Mouse (Mus musculus) liver, embryonic 14.5 days (tissue): Measurements from ENCODE around the gene Angptl8.
"Not testable (repeated sequence)": the region's sequence is repeated elsewhere in the genome, so short reads cannot be mapped to it uniquely, and the experiment has no call there.

Source experiments
- CTCF ChIP-seq: IDR thresholded peaks from 2 replicates; pipeline ENCODE4 v1.5.1; 2016; ENCODE audit warnings: antibody characterized with exemption, low read depth, control low read depth
- EP300 ChIP-seq: IDR thresholded peaks from 2 replicates; pipeline ENCODE4 v1.6.1; 2016; ENCODE audit warnings: antibody characterized with exemption, low read depth

DNA sequence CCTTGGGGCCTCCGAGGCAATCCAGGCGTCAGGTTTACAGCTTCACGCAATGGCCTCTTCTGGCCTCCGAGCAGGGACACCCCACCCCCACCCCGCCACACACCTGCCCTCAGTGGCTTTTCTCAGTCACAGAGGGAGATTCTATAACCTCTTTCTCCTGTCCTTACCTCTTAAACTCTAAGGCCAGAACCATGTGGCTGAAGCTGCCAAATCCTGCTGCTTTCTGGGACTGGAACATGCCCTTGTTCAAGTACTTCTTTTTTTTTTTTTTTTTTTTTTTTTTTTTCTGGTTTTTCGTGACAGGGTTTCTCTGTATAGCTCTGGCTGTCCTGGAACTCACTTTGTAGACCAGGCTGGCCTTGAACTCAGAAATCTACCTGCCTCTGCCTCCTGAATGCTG lies 25.0 kb downstream of the Angptl8 start:
- TF ChIP-seq CTCF, EP300: not testable (repeated sequence)
